Mouse (Mus musculus) liver, embryonic 15.5 days (tissue): Measurements from ENCODE around the gene H2-Q1. TPM values are rescaled to one million over a fixed set of nuclear protein-coding genes. Genes with fewer than 3 reads are reported as not detected.
"Not testable (repeated sequence)": the region's sequence is repeated elsewhere in the genome, so short reads cannot be mapped to it uniquely, and the experiment has no call there.

Experiments
- ATAC-seq: fragments of 200-750 bp; cut with Nextera tagmentation; 2 replicates; pipeline ENCODE4 v1.8.0; 2017; ENCODE audit warnings: moderate number of reproducible peaks, mild to moderate bottlenecking, moderate library complexity; ENCODE audit not compliant: insufficient read depth
- H3K27ac ChIP-seq: fragments of 300-500 bp; sonication (generic); replicated peaks from 2 replicates; pipeline ENCODE4 v1.5.1; 2015; ENCODE audit warnings: mild to moderate bottlenecking, inconsistent platforms
- H3K27me3 ChIP-seq: fragments of 300-500 bp; sonication (generic); 2 replicates; pipeline ENCODE4 v1.6.1; 2015; ENCODE audit warnings: mild to moderate bottlenecking, inconsistent platforms
- H3K36me3 ChIP-seq: fragments of 300-500 bp; sonication (generic); replicated peaks from 2 replicates; pipeline ENCODE4 v1.6.1; 2015; ENCODE audit warnings: moderate library complexity, mild to moderate bottlenecking, inconsistent platforms
- H3K4me1 ChIP-seq: fragments of 300-500 bp; sonication (generic); replicated peaks from 2 replicates; pipeline ENCODE4 v1.6.1; 2015; ENCODE audit warnings: inconsistent platforms
- H3K4me2 ChIP-seq: fragments of 300-500 bp; sonication (generic); 2 replicates; pipeline ENCODE4 v1.6.1; 2015; ENCODE audit warnings: moderate library complexity, mild to moderate bottlenecking, inconsistent platforms
- H3K4me3 ChIP-seq: fragments of 300-500 bp; sonication (generic); replicated peaks from 2 replicates; pipeline ENCODE4 v1.5.1; 2015; ENCODE audit warnings: mild to moderate bottlenecking, inconsistent platforms
- H3K9ac ChIP-seq: fragments of 300-500 bp; sonication (generic); 2 replicates; pipeline ENCODE4 v1.6.1; 2015; ENCODE audit warnings: moderate library complexity, mild to moderate bottlenecking, inconsistent platforms
- H3K9me3 ChIP-seq: fragments of 300-500 bp; sonication (generic); replicated peaks from 2 replicates; pipeline ENCODE4 v1.6.1; 2016; ENCODE audit warnings: inconsistent platforms
- WGBS: fragments of 180-500 bp; shearing (Covaris S2); methylation state at CpG from one replicate; pipeline ENCODE4 v1.1.7; 2015; ENCODE audit warnings: mixed read lengths; ENCODE audit not compliant: insufficient replicate concordance; 5-methylcytosine and 5-hydroxymethylcytosine counted together
- polyA plus RNA-seq: library from polyadenylated mRNA; unstranded; fragments of >200 nt; fragmentation: Nextera tagmentation; extraction: Ambion mirVana; gene quantifications from 2 replicates; pipeline ENCODE4 v1.2.1, GENCODE M21; 2015

Gene H2-Q1
- 0.58 and 0.70 TPM in 2 replicates for polyA plus RNA-seq

DNA sequence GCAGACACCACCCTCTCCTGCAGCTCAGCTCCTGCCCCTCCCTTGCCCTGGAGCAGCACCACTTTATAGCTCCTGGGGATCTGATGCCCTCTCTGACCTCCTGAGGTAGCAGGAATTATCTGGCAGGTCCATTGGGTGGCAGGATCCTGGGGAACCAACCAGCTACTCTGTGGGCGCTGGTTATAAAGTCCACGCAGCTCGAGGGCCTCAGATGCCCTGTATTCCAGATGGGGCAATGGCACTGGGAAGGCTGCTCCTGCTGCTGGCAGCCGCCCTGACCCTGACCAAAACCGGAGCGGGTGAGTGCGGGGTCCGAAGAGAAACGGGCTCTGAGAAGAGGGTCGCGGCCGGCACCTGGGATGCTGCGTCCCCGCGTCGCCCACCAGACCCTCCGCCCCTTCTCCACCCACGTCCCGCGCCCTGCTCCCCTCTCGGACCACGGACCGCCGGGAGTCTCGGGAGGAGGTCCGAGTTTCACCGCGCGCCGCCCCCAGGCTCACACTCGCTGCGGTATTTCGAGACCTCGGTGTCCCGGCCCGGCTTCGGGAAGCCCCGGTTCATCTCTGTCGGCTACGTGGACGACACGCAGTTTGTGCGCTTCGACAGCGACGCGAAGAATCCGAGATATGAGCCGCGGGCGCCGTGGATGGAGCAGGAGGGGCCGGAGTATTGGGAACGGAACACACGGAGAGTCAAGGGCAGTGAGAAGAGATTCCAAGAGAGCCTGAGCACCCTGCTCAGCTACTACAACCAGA is at the start of gene H2-Q1:
Gene H2-Q1, plus strand, starts transcription at position 79 of the 755 bp plus-strand sequence.
- Histone ChIP-seq H3K9me3 (no peaks in the 10 kb centered on the region), H3K36me3 (no peaks in the 10 kb centered on the region), H3K27ac (no peak within 1 kb of the TSS), H3K4me3 (peak within 1 kb of the TSS; percentile 32), H3K4me1 (no peaks in the 10 kb centered on the region), H3K4me2 (peak within 1 kb of the TSS; percentile 55), H3K27me3 (peaks cover 48% of the 10 kb centered on the region), H3K9ac (no peak within 1 kb of the TSS)
- ATAC-seq, result no peak
- WGBS, result 2% methylated on average over 55 of the region's 55 CpGs

DNA sequence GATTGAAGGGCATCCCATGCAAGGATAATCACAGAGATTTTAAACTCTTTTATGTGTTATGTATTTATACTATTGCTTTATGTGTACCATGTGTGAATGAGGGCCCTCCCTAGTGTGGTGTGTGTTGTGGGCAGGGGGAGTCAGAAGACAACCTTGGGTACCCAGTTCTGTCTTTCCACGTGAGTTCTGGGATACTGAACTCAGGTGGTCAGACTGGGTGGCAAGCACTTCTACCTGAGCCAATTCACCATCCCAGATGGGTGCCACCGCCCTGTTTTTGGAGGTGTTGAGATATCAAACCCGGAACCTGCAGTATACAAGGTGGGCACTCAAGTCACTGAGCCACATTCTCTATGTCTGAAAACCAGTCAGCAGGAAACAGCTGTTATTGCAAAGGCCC is 48.0 kb upstream of the H2-Q1 start:
- 54% methylated on average over 3 of the region's 3 CpGs for WGBS
- Histone ChIP-seq H3K4me2 (no peak overlapping the region), H3K27me3 (peaks cover 26% of the 10 kb centered on the region), H3K4me3 (no peak overlapping the region), H3K9ac (no peak overlapping the region), H3K9me3 (no peaks in the 10 kb centered on the region), H3K4me1 (no peaks in the 10 kb centered on the region; the same call in 1 of the 2 replicates), H3K36me3 (no peaks in the 10 kb centered on the region), H3K27ac (no peak overlapping the region)
- ATAC-seq, result no peak

DNA sequence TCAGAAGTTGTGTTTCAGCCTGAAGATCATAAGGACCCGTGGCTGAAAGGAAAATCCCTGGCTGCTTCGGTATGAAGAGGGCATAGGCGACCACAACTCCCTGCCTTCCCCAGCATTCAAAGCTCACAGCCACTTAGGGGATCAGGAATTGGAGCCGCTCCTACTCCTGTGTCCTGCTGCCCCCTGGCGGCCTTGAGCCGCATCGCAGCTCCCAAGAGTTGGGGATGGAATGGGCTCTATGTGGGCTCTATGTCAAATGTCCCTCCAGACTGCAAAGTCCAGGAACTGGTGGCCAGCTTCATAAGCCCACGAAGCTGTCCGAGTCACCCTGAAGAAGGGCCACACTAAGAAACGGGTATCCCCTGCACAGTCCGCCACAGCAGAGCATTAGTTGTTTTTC is 45.4 kb upstream of the H2-Q1 start:
- Histone ChIP-seq H3K4me1 (no peaks in the 10 kb centered on the region; the same call in 1 of the 2 replicates), H3K36me3 (no peaks in the 10 kb centered on the region), H3K27ac (no peak overlapping the region), H3K9me3 (no peaks in the 10 kb centered on the region), H3K4me3 (no peak overlapping the region), H3K27me3 (peaks cover 34% of the 10 kb centered on the region), H3K4me2 (no peak overlapping the region), H3K9ac (no peak overlapping the region)
- no peak for ATAC-seq
- 3% methylated on average over 11 of the region's 11 CpGs for WGBS

DNA sequence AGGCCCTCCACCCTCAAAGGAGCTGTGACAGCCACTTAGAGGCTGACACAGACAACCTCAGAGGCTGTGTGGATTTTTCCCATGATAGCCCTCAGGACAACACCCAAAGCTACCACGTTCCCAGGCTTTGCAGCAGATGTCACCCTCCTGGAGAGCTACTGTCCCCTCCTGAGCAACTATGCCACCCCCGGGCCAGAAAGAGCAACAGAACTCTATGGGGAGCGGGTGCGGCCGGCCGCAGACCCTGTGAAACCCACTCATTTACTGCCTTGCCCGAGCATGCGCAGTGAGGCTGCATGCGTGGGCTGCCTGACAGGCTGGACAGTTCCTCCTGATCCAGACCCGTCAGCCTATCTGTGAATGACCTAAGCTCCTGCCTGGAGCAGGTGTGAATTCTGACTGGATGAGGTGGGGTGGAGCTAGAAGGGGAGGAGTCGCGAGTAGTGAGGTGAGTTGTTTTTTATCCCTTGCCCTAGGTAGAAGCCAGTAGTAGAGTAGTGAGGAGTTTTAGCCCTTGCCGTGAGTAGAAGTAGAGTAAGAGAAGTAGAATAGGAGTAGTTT is 43.8 kb upstream of the H2-Q1 start:
- H3K4me1 ChIP-seq, result no peaks in the 10 kb centered on the region; the same call in 1 of the 2 replicates
- no peak overlapping the region for H3K27ac ChIP-seq
- H3K27me3 ChIP-seq, result peaks cover 34% of the 10 kb centered on the region
- ATAC-seq, result no peak
- no peaks in the 10 kb centered on the region for H3K36me3 ChIP-seq
- no peak overlapping the region for H3K4me3 ChIP-seq
- H3K9me3 ChIP-seq, result no peaks in the 10 kb centered on the region
- WGBS, result 20% methylated on average over 13 of the region's 13 CpGs
- no peak overlapping the region for H3K4me2 ChIP-seq
- no peak overlapping the region for H3K9ac ChIP-seq

DNA sequence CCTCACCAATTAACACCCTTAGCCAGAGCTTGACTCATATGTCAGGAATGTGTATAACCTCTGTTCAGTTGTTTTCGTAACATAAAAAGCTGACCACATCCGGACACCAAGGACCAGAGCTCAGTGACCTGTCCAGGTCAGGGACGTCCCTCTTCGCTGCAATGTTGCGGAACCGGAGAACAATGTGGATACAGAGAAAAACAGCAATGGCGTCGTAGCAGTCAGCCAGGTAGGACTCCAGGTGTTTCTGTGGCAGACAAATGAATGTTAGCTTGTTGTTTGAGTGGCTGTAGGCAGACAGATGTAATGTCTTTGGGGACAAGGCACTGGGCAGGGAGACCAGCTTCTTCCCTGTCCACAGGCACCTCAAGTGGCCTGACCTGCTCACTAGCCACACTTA is 42.2 kb upstream of the H2-Q1 start:
- 64% methylated on average over 8 of the region's 8 CpGs for WGBS
- no peaks in the 10 kb centered on the region for H3K36me3 ChIP-seq
- H3K27ac ChIP-seq, result no peak overlapping the region
- no peaks in the 10 kb centered on the region for H3K9me3 ChIP-seq
- H3K4me2 ChIP-seq, result no peak overlapping the region
- no peak overlapping the region for H3K4me3 ChIP-seq
- no peaks in the 10 kb centered on the region; the same call in 1 of the 2 replicates for H3K4me1 ChIP-seq
- peaks cover 34% of the 10 kb centered on the region for H3K27me3 ChIP-seq
- ATAC-seq, result no peak
- H3K9ac ChIP-seq, result no peak overlapping the region

DNA sequence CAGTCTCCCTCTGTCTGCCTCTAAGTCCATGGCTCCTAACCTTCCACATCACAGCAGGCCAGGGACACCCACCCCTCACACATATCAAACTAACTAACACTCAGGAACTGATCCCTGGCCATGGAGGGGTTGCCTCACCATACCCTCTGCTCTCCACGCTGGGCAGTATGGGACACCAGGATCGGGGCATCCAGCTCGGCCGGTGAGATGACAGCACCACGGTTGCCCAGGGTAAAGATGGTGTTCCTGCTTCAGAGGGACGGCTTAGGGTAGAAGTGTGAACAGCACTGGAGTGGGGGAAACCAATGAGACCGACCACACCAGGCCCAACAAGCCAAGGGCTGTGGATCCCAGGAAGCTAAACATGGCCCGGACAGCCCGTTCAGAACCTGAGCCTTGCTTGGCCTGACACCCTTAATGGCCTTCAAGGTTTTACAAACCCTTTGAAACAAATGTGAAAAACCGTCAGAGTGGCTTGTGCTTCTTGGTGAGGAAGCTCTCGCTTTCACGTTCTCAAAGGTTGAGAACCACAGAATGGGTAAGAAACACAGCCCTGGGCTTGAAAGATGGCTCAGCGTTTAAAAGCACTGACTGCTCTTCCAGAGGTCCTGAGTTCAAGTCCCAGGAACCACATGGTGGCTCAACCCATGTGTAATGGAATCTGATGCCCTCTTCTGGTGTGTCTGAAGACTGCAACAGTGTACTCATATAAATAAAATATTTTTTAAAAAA is 41.1 kb upstream of the H2-Q1 start:
- Histone ChIP-seq H3K9me3 (no peaks in the 10 kb centered on the region), H3K36me3 (no peaks in the 10 kb centered on the region), H3K27ac (no peak overlapping the region), H3K4me1 (no peaks in the 10 kb centered on the region; the same call in 1 of the 2 replicates), H3K4me2 (no peak overlapping the region), H3K9ac (no peak overlapping the region), H3K4me3 (no peak overlapping the region), H3K27me3 (peaks cover 34% of the 10 kb centered on the region)
- ATAC-seq, result no peak
- 69% methylated on average over 13 of the region's 13 CpGs for WGBS

DNA sequence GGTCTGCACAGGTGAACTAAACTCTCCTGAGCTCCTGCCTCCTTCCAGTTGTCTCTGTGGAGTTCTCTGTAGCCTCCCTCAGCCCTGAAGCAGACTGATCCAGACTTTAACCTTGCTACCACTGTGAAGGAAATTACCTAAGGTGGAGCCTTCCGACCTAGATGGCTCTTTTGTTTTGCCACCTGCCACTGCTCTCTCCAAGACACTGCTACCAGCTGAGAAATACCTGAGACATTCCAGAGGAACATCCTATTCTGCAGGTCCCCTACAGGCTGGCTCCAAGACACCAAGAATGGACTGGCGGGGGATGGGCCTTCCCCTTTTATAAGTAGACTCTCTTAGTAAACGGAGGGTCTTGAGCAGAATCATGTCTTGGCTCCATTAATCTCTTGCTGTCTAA is 39.9 kb upstream of the H2-Q1 start:
- H3K27me3 ChIP-seq, result peaks cover 28% of the 10 kb centered on the region
- H3K4me1 ChIP-seq, result no peaks in the 10 kb centered on the region
- H3K27ac ChIP-seq, result no peak overlapping the region
- no peak overlapping the region for H3K4me2 ChIP-seq
- no peaks in the 10 kb centered on the region for H3K36me3 ChIP-seq
- H3K9me3 ChIP-seq, result no peaks in the 10 kb centered on the region
- no peak overlapping the region for H3K9ac ChIP-seq
- 52% methylated on average over 3 of the region's 3 CpGs for WGBS
- ATAC-seq, result no peak
- no peak overlapping the region for H3K4me3 ChIP-seq

DNA sequence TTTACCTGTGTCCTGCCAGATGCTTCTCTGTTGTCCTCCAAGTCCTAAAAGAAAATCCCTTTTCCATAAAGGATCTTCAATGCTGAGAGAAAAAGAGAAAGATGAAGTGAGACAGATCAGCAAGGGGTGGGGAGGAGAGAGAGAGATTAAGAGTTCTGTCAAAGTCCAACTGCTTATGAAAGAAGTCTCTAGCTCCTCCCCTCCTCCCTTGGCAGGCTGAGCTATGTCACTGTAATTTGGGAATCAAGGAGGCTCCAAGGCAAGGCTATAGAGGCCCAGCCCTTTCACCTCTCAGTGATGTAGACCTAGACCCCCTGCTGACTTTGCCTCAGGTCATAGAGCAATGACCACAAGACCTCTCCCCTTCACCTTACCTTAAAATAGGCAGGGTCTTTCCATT is 34.8 kb upstream of the H2-Q1 start:
- H3K36me3 ChIP-seq, result no peaks in the 10 kb centered on the region

DNA sequence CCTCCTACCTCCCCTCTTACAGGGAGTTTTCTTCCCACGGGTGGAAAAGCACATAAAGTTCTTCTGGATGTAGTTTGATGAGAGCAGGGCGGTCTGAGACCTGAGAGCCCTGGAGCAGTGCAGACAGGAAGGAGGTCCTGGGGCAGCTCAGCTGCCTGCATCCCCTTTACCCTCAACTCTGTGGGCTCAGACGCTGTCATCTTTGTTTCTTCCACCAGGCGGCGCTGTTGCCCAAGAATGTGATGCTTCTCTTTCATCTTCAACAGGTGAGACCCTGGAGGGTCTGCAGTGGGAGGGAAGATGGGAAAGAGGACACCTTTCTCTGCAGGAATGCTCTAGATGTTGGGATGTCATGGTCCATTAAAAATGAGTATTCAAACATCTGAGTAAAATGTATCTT is 24.4 kb upstream of the H2-Q1 start:
- H3K9ac ChIP-seq, H3K36me3 ChIP-seq, ATAC-seq, H3K4me3 ChIP-seq, H3K4me2 ChIP-seq, H3K4me1 ChIP-seq, H3K9me3 ChIP-seq, H3K27ac ChIP-seq, H3K27me3 ChIP-seq: not testable (repeated sequence)
- WGBS, result under 1% methylated on average over 5 of the region's 5 CpGs

More for the DNA sequence above, 34.8 kb upstream of the H2-Q1 start:
- Histone ChIP-seq H3K4me1 (no peaks in the 10 kb centered on the region), H3K4me2 (no peak overlapping the region), H3K9ac (no peak overlapping the region), H3K27ac (no peak overlapping the region), H3K4me3 (no peak overlapping the region), H3K9me3 (no peaks in the 10 kb centered on the region), H3K27me3 (peaks cover 8% of the 10 kb centered on the region)
- ATAC-seq, result no peak

DNA sequence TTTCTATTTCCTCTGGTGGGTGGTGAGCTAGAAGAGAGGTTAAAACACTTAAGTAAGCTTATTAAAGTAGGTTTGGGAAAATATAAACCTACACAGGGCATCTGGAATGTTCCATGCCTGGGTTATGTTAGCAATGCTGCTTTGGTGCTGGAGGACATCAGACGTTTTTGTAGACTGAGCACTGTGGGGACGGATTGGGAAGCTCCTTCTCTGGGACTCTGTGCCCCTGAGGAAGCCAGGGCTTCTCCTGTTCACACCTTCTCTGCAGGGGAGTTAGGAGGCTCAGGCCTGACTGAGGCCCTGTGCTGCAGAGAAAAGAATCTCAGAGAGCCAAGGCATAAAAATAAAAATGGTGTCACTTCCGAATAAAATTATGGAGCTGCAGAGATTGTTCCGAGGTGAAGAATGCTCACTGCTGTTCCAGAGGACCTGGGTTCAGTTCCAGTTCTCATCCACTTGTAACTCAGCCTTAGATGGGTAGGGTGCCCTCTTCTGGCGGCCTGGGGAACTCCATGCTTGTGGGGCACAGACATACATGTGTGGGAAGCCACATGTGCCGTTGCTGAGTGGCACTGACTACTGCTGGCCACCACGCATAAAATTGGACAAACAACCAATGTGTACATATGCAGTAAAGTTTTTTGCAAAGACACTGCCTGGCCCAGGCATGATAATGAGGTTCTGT is 19.8 kb upstream of the H2-Q1 start:
- 60% methylated on average over 7 of the region's 7 CpGs for WGBS
- H3K9me3 ChIP-seq, H3K27me3 ChIP-seq, H3K9ac ChIP-seq, H3K36me3 ChIP-seq, H3K4me1 ChIP-seq, H3K27ac ChIP-seq, H3K4me2 ChIP-seq, ATAC-seq, H3K4me3 ChIP-seq: not testable (repeated sequence)
